Comparison of ENCODE assay signal across 15 mouse cellular contexts in genomic region chr8:121589205-121589726, GRCm38 (mm10). TPM values are rescaled to one million over a fixed set of nuclear protein-coding genes. Genes with fewer than 3 reads are reported as not detected.
DNase-seq lines count a peak whose midpoint lies in the region; ATAC-seq and TF ChIP-seq lines count a peak whose summit lies in the region.
"Had no signal": no experiment of that assay in that cellular context is flagged by ENCODE, and none has a peak within 500 bp of the region (broad histone marks: within the 10 kb centered on the region; RNA-seq: fewer than 3 reads in every experiment).

No protein-coding gene starts in this region.

- 0 out of 2 replicates have a peak overlapping the region, but pooled peaks have one; percentile 20 for H3K27ac ChIP-seq in neural tube, embryonic 11.5 days (ENCODE audit: low read depth, low read length)
- H3K27ac ChIP-seq in hindbrain, embryonic 15.5 days (replicated peaks), result peak overlapping the region; percentile 84
- peak overlapping the region; percentile 78 for H3K27ac ChIP-seq in neural tube, embryonic 14.5 days (ENCODE audit: low read depth, low read length)
- no peak overlapping the region for H3K27ac ChIP-seq in left cerebral cortex, adult 2 months

- ATAC-seq in neural tube, embryonic 11.5 days (ENCODE audit: insufficient read depth, low FRiP score, low TSS enrichment), result no peak
- ATAC-seq in hindbrain, embryonic 15.5 days (ENCODE audit: low FRiP score, low read depth), result no peak
- ATAC-seq in neural tube, embryonic 14.5 days (ENCODE audit: low read depth), result no peak

- H3K4me2 ChIP-seq in neural tube, embryonic 11.5 days (ENCODE audit: low read depth), result no peak overlapping the region; the same call in 1 of the 2 replicates
- peak overlapping the region; percentile 87 for H3K4me2 ChIP-seq in hindbrain, embryonic 15.5 days
- no peak overlapping the region for H3K4me2 ChIP-seq in neural tube, embryonic 14.5 days (ENCODE audit: low read depth, low read length)

- peak; percentile 91 for DNase-seq in heart, adult 11 months
- DNase-seq in heart, postnatal 10 days, result no peak
- no peak for DNase-seq in neural tube, embryonic 11.5 days (ENCODE audit: low spot score)
- no peak for DNase-seq in neural tube, embryonic 10.5 days (ENCODE audit: extremely low spot score, low spot score)
- no peak for DNase-seq in retina, embryonic 14.5 days (ENCODE audit: low spot score)
- DNase-seq in left cerebral cortex, adult 2 months (ENCODE audit: extremely low spot score in 1 of 2, low spot score in 2 of 2), result no peak
- DNase-seq: embryo, embryonic 11 days; gastrocnemius, postnatal 14 days; kidney, adult 18-20 months had no signal

- TF ChIP-seq CTCF in left cerebral cortex, adult 2 months (IDR thresholded peaks at IDR 0.05), result no peak

- intact Hi-C loops in heart, postnatal 10 days (cut with DNase I), result no loop called here
- intact Hi-C loops in left cerebral cortex, adult 2 months (cut with DNase I), result no loop called here

- H3K27me3 ChIP-seq in neural tube, embryonic 11.5 days (ENCODE audit: control insufficient read depth, insufficient read depth, low read length), result no peaks in the 10 kb centered on the region
- H3K27me3 ChIP-seq in hindbrain, embryonic 15.5 days, result no peaks in the 10 kb centered on the region
- no peaks in the 10 kb centered on the region for H3K27me3 ChIP-seq in neural tube, embryonic 14.5 days (ENCODE audit: control insufficient read depth, insufficient read depth, low read length)
- H3K27me3 ChIP-seq: midbrain, embryonic 12.5 days had no signal

- no peak overlapping the region for H3K9ac ChIP-seq in neural tube, embryonic 11.5 days (ENCODE audit: low read length)
- H3K9ac ChIP-seq in hindbrain, embryonic 15.5 days, result no peak overlapping the region
- H3K9ac ChIP-seq in neural tube, embryonic 14.5 days (replicated peaks; ENCODE audit: low read depth, low read length), result peak overlapping the region; percentile 88; the same call in 1 of the 2 replicates

- 51% methylated on average over 2 of the region's 2 CpGs for WGBS in neural tube, embryonic 11.5 days
- 53% methylated on average over 2 of the region's 2 CpGs for WGBS in hindbrain, embryonic 15.5 days
- WGBS in neural tube, embryonic 14.5 days, result 41% methylated on average over 2 of the region's 2 CpGs

- H3K4me1 ChIP-seq in neural tube, embryonic 11.5 days (ENCODE audit: control insufficient read depth, insufficient read depth, low read length), result peaks cover 15% of the 10 kb centered on the region
- peaks cover 38% of the 10 kb centered on the region for H3K4me1 ChIP-seq in hindbrain, embryonic 15.5 days (replicated peaks)
- peaks cover 20% of the 10 kb centered on the region for H3K4me1 ChIP-seq in neural tube, embryonic 14.5 days (ENCODE audit: control insufficient read depth, insufficient read depth, low read length)

- no peak overlapping the region for H3K4me3 ChIP-seq in neural tube, embryonic 11.5 days (ENCODE audit: low read depth, low read length)
- H3K4me3 ChIP-seq in hindbrain, embryonic 15.5 days, result no peak overlapping the region
- H3K4me3 ChIP-seq in neural tube, embryonic 14.5 days (ENCODE audit: low read depth, low read length), result no peak overlapping the region
- H3K4me3 ChIP-seq in left cerebral cortex, adult 2 months, result no peak overlapping the region; the same call in 1 of the 2 replicates

- H3K9me3 ChIP-seq in neural tube, embryonic 11.5 days (ENCODE audit: control insufficient read depth, low read length), result no peaks in the 10 kb centered on the region
- no peaks in the 10 kb centered on the region for H3K9me3 ChIP-seq in hindbrain, embryonic 15.5 days
- H3K9me3 ChIP-seq in neural tube, embryonic 14.5 days (ENCODE audit: control insufficient read depth, low read length), result no peaks in the 10 kb centered on the region
- H3K9me3 ChIP-seq: midbrain, embryonic 12.5 days had no signal

- peaks cover 3% of the 10 kb centered on the region; the same call in 1 of the 2 replicates for H3K36me3 ChIP-seq in neural tube, embryonic 11.5 days (ENCODE audit: control insufficient read depth, insufficient read depth, low read length)
- H3K36me3 ChIP-seq in hindbrain, embryonic 15.5 days, result no peaks in the 10 kb centered on the region; the same call in 1 of the 2 replicates
- H3K36me3 ChIP-seq in neural tube, embryonic 14.5 days (ENCODE audit: control insufficient read depth, insufficient read depth, low read length), result peaks cover 7% of the 10 kb centered on the region

RNA-seq across cellular contexts. Expression of gene Map1lc3b, which starts 0.9 kb away (rescaled TPM):
- total RNA-seq in heart, postnatal 10 days (2021), result 100 to 1,000 TPM; 181 to 187 TPM
- polyA plus RNA-seq in neural tube, embryonic 11.5 days (2014; fragmentation: Nextera tagmentation; extraction: Ambion mirVana), result 304 and 313 TPM in 2 replicates
- polyA plus RNA-seq in hindbrain, embryonic 15.5 days (2015; fragmentation: Nextera tagmentation; extraction: Ambion mirVana), result 349 and 352 TPM in 2 replicates
- polyA plus RNA-seq in neural tube, embryonic 14.5 days (2014; fragmentation: Nextera tagmentation; extraction: Ambion mirVana), result 427 and 428 TPM in 2 replicates
- 100 to 1,000 TPM; 178 to 181 TPM for total RNA-seq in left cerebral cortex, adult 2 months (2021)

RNA-seq across cellular contexts. Expression of gene Fbxo31, which starts 10.7 kb away (rescaled TPM):
- 10 to 100 TPM; 30.2 to 51.0 TPM for total RNA-seq in heart, postnatal 10 days (2021)
- polyA plus RNA-seq in neural tube, embryonic 11.5 days (2014; fragmentation: Nextera tagmentation; extraction: Ambion mirVana), result 17.5 and 20.0 TPM in 2 replicates
- polyA plus RNA-seq in hindbrain, embryonic 15.5 days (2015; fragmentation: Nextera tagmentation; extraction: Ambion mirVana), result 34.1 and 39.6 TPM in 2 replicates
- polyA plus RNA-seq in neural tube, embryonic 14.5 days (2014; fragmentation: Nextera tagmentation; extraction: Ambion mirVana), result 33.9 and 39.6 TPM in 2 replicates
- 100 to 1,000 TPM in 1 of 2 experiments, 10 to 100 TPM in 1; 97.8 to 104 TPM for total RNA-seq in left cerebral cortex, adult 2 months (2021)

RNA-seq across cellular contexts. Expression of gene 1700018B08Rik, which starts 45.1 kb away (rescaled TPM):
- not detected for total RNA-seq in heart, postnatal 10 days (2021)
- not detected in 2 replicates for polyA plus RNA-seq in neural tube, embryonic 11.5 days (2014; fragmentation: Nextera tagmentation; extraction: Ambion mirVana)
- not detected in 2 replicates for polyA plus RNA-seq in hindbrain, embryonic 15.5 days (2015; fragmentation: Nextera tagmentation; extraction: Ambion mirVana)
- not detected in 2 replicates for polyA plus RNA-seq in neural tube, embryonic 14.5 days (2014; fragmentation: Nextera tagmentation; extraction: Ambion mirVana)
- total RNA-seq in left cerebral cortex, adult 2 months (2021), result not detected
- total RNA-seq: gastrocnemius, postnatal 14 days; left cerebral cortex, postnatal 14 days had no signal
- polyA plus RNA-seq: C2C12; midbrain, embryonic 12.5 days; stomach, embryonic 16.5 days had no signal
